Mouse (Mus musculus): ENCODE measurements around the gene Atp8b3.

- TF ChIP-seq TAL1 (IDR thresholded peaks at IDR 0.05; ENCODE audit: low read length) (no peak), GATA1 (IDR thresholded peaks at IDR 0.05; ENCODE audit: low read length) (no peak)
These were observed 15.6 kb downstream of the Atp8b3 start for GRCm38 (mm10) chr10:80523299-80523698.

All from erythroblast, embryonic 14.5 days (primary cell).